Mouse (Mus musculus): Measurements from ENCODE around the gene Snx18. TPM values are rescaled to one million over a fixed set of nuclear protein-coding genes. Genes with fewer than 3 reads are reported as not detected.

Snx18 gene
- polyA plus RNA-seq, 1 experiment from 2014 or later, result 18.1 TPM

- Histone ChIP-seq H3K4me2 (replicated peaks; ENCODE audit: low read depth, low read length) (peak overlapping the region; percentile 80), H3K27me3 (replicated peaks; ENCODE audit: insufficient read depth, low read length) (no peaks in the 10 kb centered on the region), H3K4me3 (ENCODE audit: low read depth, low read length) (peak overlapping the region; percentile 77), H3K27ac (ENCODE audit: low read length) (peak overlapping the region; percentile 43; the same call in 1 of the 2 replicates), H3K36me3 (ENCODE audit: insufficient read depth, low read length) (no peaks in the 10 kb centered on the region), H3K9me3 (ENCODE audit: low read length) (no peaks in the 10 kb centered on the region), H3K9ac (replicated peaks; ENCODE audit: low read depth) (no peak overlapping the region), H3K4me1 (ENCODE audit: insufficient read depth, low read depth, low read length) (peaks cover 47% of the 10 kb centered on the region)
- peak; percentile 2; the same call in 1 of the 2 replicates for ATAC-seq
- peak; percentile 83 for DNase-seq (ENCODE audit: low spot score)
- WGBS, result 32% methylated on average over 10 of the region's 10 CpGs
- TF ChIP-seq EP300 (IDR thresholded peaks at IDR 0.05) (no peak), CTCF (IDR thresholded peaks at IDR 0.05) (no peak)
Observed at GRCm38 (mm10) chr13:113613882-113614281, 4.5 kb downstream of the Snx18 start.

GRCm38 (mm10) chr13:113613341-113613740, 5.0 kb downstream of the Snx18 start:
- peak overlapping the region; percentile 80 for H3K4me2 ChIP-seq (replicated peaks; ENCODE audit: low read depth, low read length)
- no peak for DNase-seq (ENCODE audit: low spot score)
- no peak for TF ChIP-seq CTCF (IDR thresholded peaks at IDR 0.05)
- H3K27ac ChIP-seq (ENCODE audit: low read length), result peak overlapping the region; percentile 43; the same call in 1 of the 2 replicates
- H3K4me3 ChIP-seq (ENCODE audit: low read depth, low read length), result peak overlapping the region; percentile 77
- WGBS, result 23% methylated on average over 12 of the region's 12 CpGs
- no peaks in the 10 kb centered on the region for H3K9me3 ChIP-seq (ENCODE audit: low read length)
- peaks cover 47% of the 10 kb centered on the region for H3K4me1 ChIP-seq (ENCODE audit: insufficient read depth, low read depth, low read length)
- no peaks in the 10 kb centered on the region for H3K27me3 ChIP-seq (replicated peaks; ENCODE audit: insufficient read depth, low read length)
- ATAC-seq, result no peak
- no peaks in the 10 kb centered on the region for H3K36me3 ChIP-seq (ENCODE audit: insufficient read depth, low read length)
- no peak overlapping the region for H3K9ac ChIP-seq (replicated peaks; ENCODE audit: low read depth)

- ATAC-seq (no peak), DNase-seq (ENCODE audit: low spot score) (no peak)
- peaks cover 45% of the 10 kb centered on the region for H3K4me1 ChIP-seq (ENCODE audit: insufficient read depth, low read depth, low read length)
- no peaks in the 10 kb centered on the region for H3K36me3 ChIP-seq (ENCODE audit: insufficient read depth, low read length)
- H3K9ac ChIP-seq (replicated peaks; ENCODE audit: low read depth), result no peak overlapping the region
- H3K27ac ChIP-seq (ENCODE audit: low read length), result no peak overlapping the region
- TF ChIP-seq CTCF (IDR thresholded peaks at IDR 0.05) (no peak), EP300 (IDR thresholded peaks at IDR 0.05) (no peak)
- WGBS, result 61% methylated on average over 24 of the region's 24 CpGs
- H3K9me3 ChIP-seq (ENCODE audit: low read length), result no peaks in the 10 kb centered on the region
- H3K4me3 ChIP-seq (ENCODE audit: low read depth, low read length), result no peak overlapping the region
- H3K27me3 ChIP-seq (replicated peaks; ENCODE audit: insufficient read depth, low read length), result no peaks in the 10 kb centered on the region
- H3K4me2 ChIP-seq (replicated peaks; ENCODE audit: low read depth, low read length), result peak overlapping the region; percentile 80
Observed at GRCm38 (mm10) chr13:113612141-113612950, 6.0 kb downstream of the Snx18 start.

GRCm38 (mm10) chr13:113610732-113611500, 7.4 kb downstream of the Snx18 start:
- no peak for ATAC-seq
- Histone ChIP-seq H3K36me3 (ENCODE audit: insufficient read depth, low read length) (no peaks in the 10 kb centered on the region), H3K27me3 (replicated peaks; ENCODE audit: insufficient read depth, low read length) (no peaks in the 10 kb centered on the region), H3K4me2 (replicated peaks; ENCODE audit: low read depth, low read length) (0 out of 2 replicates have a peak overlapping the region, but pooled peaks have one; percentile 17), H3K9ac (replicated peaks; ENCODE audit: low read depth) (no peak overlapping the region), H3K4me1 (ENCODE audit: insufficient read depth, low read depth, low read length) (peaks cover 39% of the 10 kb centered on the region), H3K4me3 (ENCODE audit: low read depth, low read length) (no peak overlapping the region), H3K27ac (ENCODE audit: low read length) (no peak overlapping the region), H3K9me3 (ENCODE audit: low read length) (no peaks in the 10 kb centered on the region)
- TF ChIP-seq CTCF (IDR thresholded peaks at IDR 0.05) (no peak), EP300 (IDR thresholded peaks at IDR 0.05) (no peak)
- 56% methylated on average over 13 of the region's 13 CpGs for WGBS
- DNase-seq (ENCODE audit: low spot score), result no peak

- TF ChIP-seq CTCF (IDR thresholded peaks at IDR 0.05) (no peak), EP300 (IDR thresholded peaks at IDR 0.05) (no peak)
- 75% methylated on average over 3 of the region's 3 CpGs for WGBS
- ATAC-seq (no peak), DNase-seq (ENCODE audit: low spot score) (no peak)
- Histone ChIP-seq H3K9me3 (ENCODE audit: low read length) (no peaks in the 10 kb centered on the region), H3K27ac (ENCODE audit: low read length) (no peak overlapping the region), H3K4me2 (replicated peaks; ENCODE audit: low read depth, low read length) (no peak overlapping the region), H3K9ac (replicated peaks; ENCODE audit: low read depth) (no peak overlapping the region), H3K36me3 (ENCODE audit: insufficient read depth, low read length) (no peaks in the 10 kb centered on the region), H3K4me1 (ENCODE audit: insufficient read depth, low read depth, low read length) (peaks cover 37% of the 10 kb centered on the region), H3K27me3 (replicated peaks; ENCODE audit: insufficient read depth, low read length) (no peaks in the 10 kb centered on the region), H3K4me3 (ENCODE audit: low read depth, low read length) (no peak overlapping the region)
Observed at GRCm38 (mm10) chr13:113609429-113609828, 8.9 kb downstream of the Snx18 start.

- Histone ChIP-seq H3K4me1 (ENCODE audit: insufficient read depth, low read depth, low read length) (peaks cover 31% of the 10 kb centered on the region), H3K36me3 (ENCODE audit: insufficient read depth, low read length) (no peaks in the 10 kb centered on the region), H3K9ac (replicated peaks; ENCODE audit: low read depth) (no peak overlapping the region), H3K9me3 (ENCODE audit: low read length) (no peaks in the 10 kb centered on the region), H3K4me2 (replicated peaks; ENCODE audit: low read depth, low read length) (no peak overlapping the region), H3K4me3 (ENCODE audit: low read depth, low read length) (no peak overlapping the region), H3K27ac (ENCODE audit: low read length) (no peak overlapping the region), H3K27me3 (replicated peaks; ENCODE audit: insufficient read depth, low read length) (no peaks in the 10 kb centered on the region)
- WGBS, result 35% methylated on average over 4 of the region's 4 CpGs
- no peak for DNase-seq (ENCODE audit: low spot score)
- TF ChIP-seq CTCF (IDR thresholded peaks at IDR 0.05) (no peak), EP300 (IDR thresholded peaks at IDR 0.05) (no peak)
- ATAC-seq, result no peak
Observed at GRCm38 (mm10) chr13:113607821-113608220, 10.5 kb downstream of the Snx18 start.
